Mouse (Mus musculus): ENCODE measurements at regions not wholly inside any gene's neighbourhood (a gene's known extent, or its start where the extent isn't known, plus 50 kb on each side); places are given as distances from the start of the nearest gene placed in this dataset.

- WGBS, result 66% methylated on average over 11 of the region's 11 CpGs
- no peak overlapping the region for H3K4me2 ChIP-seq (ENCODE audit: low read length)
- H3K9me3 ChIP-seq (ENCODE audit: control insufficient read depth, low read length), result no peaks in the 10 kb centered on the region
- H3K27me3 ChIP-seq (ENCODE audit: control insufficient read depth, insufficient read depth, low read length), result no peaks in the 10 kb centered on the region
- no peak overlapping the region for H3K9ac ChIP-seq (replicated peaks; ENCODE audit: low read length)
- H3K27ac ChIP-seq (replicated peaks; ENCODE audit: low read depth, low read length), result no peak overlapping the region
- peaks cover 7% of the 10 kb centered on the region; the same call in 1 of the 2 replicates for H3K4me1 ChIP-seq (ENCODE audit: control insufficient read depth, insufficient read depth, low read length)
- no peak for ATAC-seq (ENCODE audit: low FRiP score, low TSS enrichment)
- H3K4me3 ChIP-seq (replicated peaks; ENCODE audit: low read depth, low read length), result no peak overlapping the region
- H3K36me3 ChIP-seq (ENCODE audit: control insufficient read depth, insufficient read depth, low read length), result no peaks in the 10 kb centered on the region
- no peak for DNase-seq
Observed at GRCm38 (mm10) chr2:169501736-169502340, 85.7 kb downstream of the Gm11011 start.

DNA sequence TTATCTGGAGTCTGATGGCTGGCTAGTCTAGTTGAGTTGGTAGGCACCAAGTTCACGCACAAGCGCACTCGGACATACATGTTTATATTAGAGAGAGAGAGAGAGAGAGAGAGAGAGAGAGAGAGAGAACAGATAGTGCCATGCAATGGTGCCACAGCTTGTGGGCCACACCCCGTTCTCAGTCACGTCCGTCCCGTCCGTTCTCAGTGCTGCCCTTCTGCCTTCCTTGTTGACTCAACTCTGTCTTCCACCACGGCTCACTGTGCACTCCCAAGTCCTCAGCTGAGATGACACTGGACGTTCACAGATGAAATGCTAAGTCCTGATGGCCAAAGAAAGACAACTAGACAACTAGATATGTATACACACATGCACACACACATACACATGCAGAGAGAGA is 92.2 kb downstream of the Gm11011 start:
- ATAC-seq (ENCODE audit: low FRiP score, low TSS enrichment) (no peak), DNase-seq (no peak)
- Histone ChIP-seq H3K36me3 (ENCODE audit: control insufficient read depth, insufficient read depth, low read length) (no peaks in the 10 kb centered on the region), H3K4me3 (replicated peaks; ENCODE audit: low read depth, low read length) (no peak overlapping the region), H3K4me2 (ENCODE audit: low read length) (no peak overlapping the region), H3K9ac (replicated peaks; ENCODE audit: low read length) (no peak overlapping the region), H3K27me3 (ENCODE audit: control insufficient read depth, insufficient read depth, low read length) (no peaks in the 10 kb centered on the region), H3K9me3 (ENCODE audit: control insufficient read depth, low read length) (no peaks in the 10 kb centered on the region), H3K27ac (replicated peaks; ENCODE audit: low read depth, low read length) (no peak overlapping the region), H3K4me1 (ENCODE audit: control insufficient read depth, insufficient read depth, low read length) (peaks cover 4% of the 10 kb centered on the region; the same call in 1 of the 2 replicates)
- 92% methylated on average over 10 of the region's 10 CpGs for WGBS

GRCm38 (mm10) chr2:169494503-169495311 is 92.8 kb downstream of the Gm11011 start:
- WGBS, result 81% methylated on average over 11 of the region's 11 CpGs
- Histone ChIP-seq H3K4me1 (ENCODE audit: control insufficient read depth, insufficient read depth, low read length) (peaks cover 4% of the 10 kb centered on the region; the same call in 1 of the 2 replicates), H3K4me3 (replicated peaks; ENCODE audit: low read depth, low read length) (no peak overlapping the region), H3K27me3 (ENCODE audit: control insufficient read depth, insufficient read depth, low read length) (no peaks in the 10 kb centered on the region), H3K36me3 (ENCODE audit: control insufficient read depth, insufficient read depth, low read length) (no peaks in the 10 kb centered on the region), H3K9me3 (ENCODE audit: control insufficient read depth, low read length) (no peaks in the 10 kb centered on the region), H3K9ac (replicated peaks; ENCODE audit: low read length) (no peak overlapping the region), H3K27ac (replicated peaks; ENCODE audit: low read depth, low read length) (no peak overlapping the region), H3K4me2 (ENCODE audit: low read length) (no peak overlapping the region)
- ATAC-seq (ENCODE audit: low FRiP score, low TSS enrichment), result no peak
- no peak for DNase-seq

DNA sequence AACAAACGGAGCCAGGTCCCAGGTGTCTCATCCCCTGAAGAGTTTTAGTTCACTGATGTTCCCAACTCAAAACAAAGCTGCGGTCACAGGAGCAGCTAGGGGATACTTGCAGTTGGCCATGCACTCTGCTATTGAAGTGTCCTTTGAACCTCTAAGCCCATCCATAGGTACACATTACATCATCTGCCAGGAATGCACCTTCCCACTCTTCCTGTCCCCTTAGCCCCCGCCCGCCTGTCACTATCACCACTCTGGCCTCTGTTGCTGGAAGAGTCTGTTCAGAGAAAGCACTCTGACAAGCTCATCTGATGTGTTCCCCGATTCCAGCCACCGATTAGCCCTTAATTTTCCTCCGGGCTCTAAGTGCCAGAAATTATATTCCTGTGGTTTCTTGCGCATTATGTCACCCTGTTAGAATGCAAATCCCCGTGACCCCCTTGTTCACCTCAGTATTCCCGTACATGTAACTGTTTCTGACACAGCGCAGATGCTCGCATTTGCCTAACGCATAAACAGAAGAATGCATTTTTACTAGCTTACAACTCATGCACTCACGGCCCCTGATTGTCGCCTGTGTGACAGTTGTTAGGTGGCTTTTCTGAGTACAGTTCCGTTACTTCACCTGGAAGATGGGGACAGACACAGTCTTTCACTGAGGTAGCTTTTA is 93.8 kb downstream of the Gm11011 start:
- ATAC-seq (ENCODE audit: low FRiP score, low TSS enrichment) (no peak), DNase-seq (peak; percentile 32)
- no peak overlapping the region for H3K4me3 ChIP-seq (replicated peaks; ENCODE audit: low read depth, low read length)
- no peak overlapping the region for H3K27ac ChIP-seq (replicated peaks; ENCODE audit: low read depth, low read length)
- H3K36me3 ChIP-seq (ENCODE audit: control insufficient read depth, insufficient read depth, low read length), result no peaks in the 10 kb centered on the region
- no peaks in the 10 kb centered on the region for H3K9me3 ChIP-seq (ENCODE audit: control insufficient read depth, low read length)
- WGBS, result 56% methylated on average over 16 of the region's 16 CpGs
- peaks cover 4% of the 10 kb centered on the region; the same call in 1 of the 2 replicates for H3K4me1 ChIP-seq (ENCODE audit: control insufficient read depth, insufficient read depth, low read length)
- no peak overlapping the region; the same call in 1 of the 2 replicates for H3K9ac ChIP-seq (replicated peaks; ENCODE audit: low read length)
- no peak overlapping the region for H3K4me2 ChIP-seq (ENCODE audit: low read length)
- no peaks in the 10 kb centered on the region for H3K27me3 ChIP-seq (ENCODE audit: control insufficient read depth, insufficient read depth, low read length)

DNA sequence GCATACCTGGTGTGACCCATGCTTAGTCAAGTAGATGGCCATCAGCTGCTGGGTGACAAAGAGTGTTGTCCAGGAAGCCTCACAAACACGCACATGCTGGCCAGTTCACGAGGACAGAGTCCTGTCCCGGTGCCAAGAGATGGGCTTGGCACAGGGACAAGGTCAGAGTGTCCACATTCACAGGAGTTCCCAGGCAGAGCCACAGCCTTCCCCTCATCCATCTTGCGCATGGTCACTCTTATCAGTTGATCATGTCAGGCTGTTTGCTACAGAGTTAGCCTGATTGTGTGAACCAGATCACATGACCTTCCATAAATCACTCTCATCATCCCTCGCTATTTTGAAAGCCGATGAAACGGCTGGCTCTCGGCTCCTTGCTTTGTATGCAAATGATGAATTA is 103.6 kb downstream of the Gm11011 start:
- Histone ChIP-seq H3K27ac (replicated peaks; ENCODE audit: low read depth, low read length) (no peak overlapping the region), H3K4me2 (ENCODE audit: low read length) (no peak overlapping the region), H3K9me3 (ENCODE audit: control insufficient read depth, low read length) (no peaks in the 10 kb centered on the region), H3K27me3 (ENCODE audit: control insufficient read depth, insufficient read depth, low read length) (no peaks in the 10 kb centered on the region), H3K9ac (replicated peaks; ENCODE audit: low read length) (no peak overlapping the region), H3K4me1 (ENCODE audit: control insufficient read depth, insufficient read depth, low read length) (no peaks in the 10 kb centered on the region), H3K36me3 (ENCODE audit: control insufficient read depth, insufficient read depth, low read length) (no peaks in the 10 kb centered on the region), H3K4me3 (replicated peaks; ENCODE audit: low read depth, low read length) (no peak overlapping the region)
- 77% methylated on average over 8 of the region's 8 CpGs for WGBS
- ATAC-seq (ENCODE audit: low FRiP score, low TSS enrichment) (no peak), DNase-seq (no peak)

DNA sequence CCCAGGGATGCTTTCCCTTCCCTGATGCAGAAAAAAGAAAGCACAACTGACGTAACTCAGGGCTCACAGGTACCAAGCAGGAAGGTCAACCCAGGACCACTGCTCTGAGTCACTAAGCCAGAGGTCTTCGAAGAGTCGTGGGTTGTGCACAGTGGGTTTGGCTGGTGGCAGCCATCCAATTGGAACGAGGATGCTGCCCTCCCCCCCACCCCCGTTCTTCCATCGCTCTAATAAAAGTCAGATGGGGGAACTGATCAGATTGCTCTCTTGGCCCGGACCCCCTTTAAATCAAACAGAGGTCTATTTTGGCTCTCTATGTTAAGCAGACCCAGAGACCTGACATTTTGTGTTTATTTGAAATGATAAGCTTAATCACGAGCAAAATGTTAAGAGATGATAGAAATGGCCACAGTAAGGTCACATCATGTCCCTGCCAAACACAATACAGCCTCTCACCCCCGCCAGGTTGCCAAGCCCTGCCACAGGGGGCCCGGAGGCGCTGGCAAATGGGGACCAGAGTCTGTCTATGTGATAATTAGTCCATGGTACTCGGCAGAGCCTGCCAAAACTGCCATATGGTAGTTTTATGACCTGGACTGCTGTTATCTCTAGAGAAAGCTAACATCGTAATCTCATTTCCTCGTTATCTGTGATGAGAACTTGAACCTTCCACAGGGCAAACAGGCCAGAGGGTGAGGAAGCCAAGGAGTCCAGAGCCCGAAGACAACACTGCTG is 105.6 kb downstream of the Gm11011 start:
- peak; percentile 33 for DNase-seq
- Histone ChIP-seq H3K9ac (replicated peaks; ENCODE audit: low read length) (no peak overlapping the region), H3K27ac (replicated peaks; ENCODE audit: low read depth, low read length) (no peak overlapping the region), H3K4me3 (replicated peaks; ENCODE audit: low read depth, low read length) (no peak overlapping the region), H3K4me2 (ENCODE audit: low read length) (no peak overlapping the region), H3K36me3 (ENCODE audit: control insufficient read depth, insufficient read depth, low read length) (no peaks in the 10 kb centered on the region), H3K4me1 (ENCODE audit: control insufficient read depth, insufficient read depth, low read length) (no peaks in the 10 kb centered on the region), H3K9me3 (ENCODE audit: control insufficient read depth, low read length) (no peaks in the 10 kb centered on the region), H3K27me3 (ENCODE audit: control insufficient read depth, insufficient read depth, low read length) (no peaks in the 10 kb centered on the region)
- ATAC-seq (ENCODE audit: low FRiP score, low TSS enrichment), result no peak
- WGBS, result 70% methylated on average over 15 of the region's 15 CpGs

DNA sequence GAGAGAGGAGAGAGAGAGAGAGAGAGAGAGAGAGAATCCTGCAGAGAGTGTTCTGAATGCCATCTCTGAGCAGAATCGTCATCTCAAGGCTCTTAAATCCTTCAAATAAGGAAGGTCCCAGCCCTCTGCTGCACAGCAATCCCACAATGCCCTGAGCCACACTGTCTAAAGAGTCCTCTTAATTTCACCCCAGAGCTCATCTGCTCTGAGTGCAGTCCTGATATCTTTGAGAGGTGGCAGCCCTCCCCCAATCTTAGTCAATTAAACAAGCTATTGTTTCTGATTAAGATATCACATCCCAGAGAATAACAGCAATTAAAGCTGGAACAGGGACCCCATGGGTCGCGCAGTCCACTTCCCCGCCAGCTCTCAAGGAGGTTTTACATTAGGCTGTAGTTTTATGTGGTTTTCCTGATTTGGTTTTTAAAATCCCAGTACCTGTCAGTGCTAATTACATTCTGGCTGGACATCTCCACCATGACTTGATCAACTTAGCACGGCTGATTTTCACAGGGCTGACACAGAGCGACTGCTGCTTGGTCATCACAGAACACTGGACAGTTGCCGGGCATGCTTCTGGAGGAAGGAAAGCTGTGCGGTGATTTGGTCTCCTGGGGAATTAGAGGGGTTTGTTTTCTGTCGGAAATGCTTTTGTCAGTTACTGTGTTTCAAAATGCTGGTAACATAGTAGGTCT is 113.0 kb downstream of the Gm11011 start:
- H3K27me3 ChIP-seq (ENCODE audit: control insufficient read depth, insufficient read depth, low read length), result no peaks in the 10 kb centered on the region
- no peaks in the 10 kb centered on the region for H3K9me3 ChIP-seq (ENCODE audit: control insufficient read depth, low read length)

DNA sequence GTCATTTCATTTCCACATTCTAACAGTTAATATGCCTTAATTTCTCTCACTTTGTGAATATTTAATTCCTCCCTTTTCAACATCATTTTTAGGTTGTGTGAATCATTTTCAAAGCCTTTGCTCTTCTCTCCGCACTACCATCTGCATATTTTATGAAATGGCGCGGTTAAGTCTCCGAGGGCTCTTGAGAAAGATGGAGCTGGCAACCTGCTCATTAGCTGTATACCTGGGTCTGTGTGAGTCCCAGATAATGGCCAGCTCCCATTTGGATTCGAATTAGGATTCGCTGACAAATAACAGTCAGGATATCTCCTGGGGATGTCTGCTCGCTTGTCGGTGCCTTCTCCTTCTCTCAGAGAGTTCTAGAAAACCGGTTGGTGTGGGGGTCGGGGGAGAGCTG is 118.0 kb downstream of the Gm11011 start:
- no peak overlapping the region for H3K4me3 ChIP-seq (replicated peaks; ENCODE audit: low read depth, low read length)
- DNase-seq, result peak; percentile 52
- no peak for ATAC-seq (ENCODE audit: low FRiP score, low TSS enrichment)
- 68% methylated on average over 10 of the region's 10 CpGs for WGBS
- H3K27me3 ChIP-seq (ENCODE audit: control insufficient read depth, insufficient read depth, low read length), result no peaks in the 10 kb centered on the region
- H3K4me2 ChIP-seq (ENCODE audit: low read length), result no peak overlapping the region
- H3K9ac ChIP-seq (replicated peaks; ENCODE audit: low read length), result no peak overlapping the region
- H3K4me1 ChIP-seq (ENCODE audit: control insufficient read depth, insufficient read depth, low read length), result 0 out of 2 replicates have a peak, but pooled peaks cover 6% of the 10 kb centered on the region
- H3K27ac ChIP-seq (replicated peaks; ENCODE audit: low read depth, low read length), result no peak overlapping the region
- no peaks in the 10 kb centered on the region for H3K36me3 ChIP-seq (ENCODE audit: control insufficient read depth, insufficient read depth, low read length)
- no peaks in the 10 kb centered on the region for H3K9me3 ChIP-seq (ENCODE audit: control insufficient read depth, low read length)

More for the DNA sequence above, 113.0 kb downstream of the Gm11011 start:
- Histone ChIP-seq H3K9ac (replicated peaks; ENCODE audit: low read length) (no peak overlapping the region), H3K4me2 (ENCODE audit: low read length) (no peak overlapping the region), H3K36me3 (ENCODE audit: control insufficient read depth, insufficient read depth, low read length) (no peaks in the 10 kb centered on the region), H3K4me3 (replicated peaks; ENCODE audit: low read depth, low read length) (no peak overlapping the region), H3K4me1 (ENCODE audit: control insufficient read depth, insufficient read depth, low read length) (0 out of 2 replicates have a peak, but pooled peaks cover 3% of the 10 kb centered on the region), H3K27ac (replicated peaks; ENCODE audit: low read depth, low read length) (no peak overlapping the region)
- no peak for ATAC-seq (ENCODE audit: low FRiP score, low TSS enrichment)
- 10% methylated on average over 9 of the region's 9 CpGs for WGBS
- DNase-seq, result peak; percentile 32

Data from midbrain, embryonic 14.5 days (tissue).